Mouse (Mus musculus): ENCODE data around the gene Klhdc4.

Klhdc4 gene

GRCm38 (mm10) chr8:121829048-121829776 is at the start of gene Klhdc4:
Gene Klhdc4, minus strand, starts transcription at chr8:121829569.
- DNase-seq, result peak; percentile 63 to 69

GRCm38 (mm10) chr8:121877828-121878480 is 48.6 kb upstream of the Klhdc4 start:
- no peak for DNase-seq

GRCm38 (mm10) chr8:121877212-121877611 is 47.8 kb upstream of the Klhdc4 start:
- DNase-seq, result no peak

GRCm38 (mm10) chr8:121875517-121875916 is 46.1 kb upstream of the Klhdc4 start:
- no peak for DNase-seq

- no peak for DNase-seq
Measured at GRCm38 (mm10) chr8:121875045-121875444, 45.7 kb upstream of the Klhdc4 start.

GRCm38 (mm10) chr8:121874031-121874430 is 44.7 kb upstream of the Klhdc4 start:
- DNase-seq, result no peak

- no peak for DNase-seq
Measured at GRCm38 (mm10) chr8:121871833-121872440, 42.6 kb upstream of the Klhdc4 start.

- no peak for DNase-seq
Measured at GRCm38 (mm10) chr8:121870190-121870589, 40.8 kb upstream of the Klhdc4 start.

GRCm38 (mm10) chr8:121868896-121869295 is 39.5 kb upstream of the Klhdc4 start:
- DNase-seq, result no peak

GRCm38 (mm10) chr8:121868196-121868595 is 38.8 kb upstream of the Klhdc4 start:
- no peak for DNase-seq

GRCm38 (mm10) chr8:121865356-121865755 is 36.0 kb upstream of the Klhdc4 start:
- DNase-seq, result no peak

- no peak for DNase-seq
Measured at GRCm38 (mm10) chr8:121861806-121862548, 32.6 kb upstream of the Klhdc4 start.

- no peak for DNase-seq
Measured at GRCm38 (mm10) chr8:121861276-121861675, 31.9 kb upstream of the Klhdc4 start.

- no peak for DNase-seq
Measured at GRCm38 (mm10) chr8:121857747-121858146, 28.4 kb upstream of the Klhdc4 start.

GRCm38 (mm10) chr8:121857331-121857730 is 28.0 kb upstream of the Klhdc4 start:
- no peak for DNase-seq

- no peak for DNase-seq
Measured at GRCm38 (mm10) chr8:121856071-121856746, 26.8 kb upstream of the Klhdc4 start.

GRCm38 (mm10) chr8:121853586-121853985 is 24.2 kb upstream of the Klhdc4 start:
- no peak for DNase-seq

- DNase-seq, result no peak
Measured at GRCm38 (mm10) chr8:121852464-121852863, 23.1 kb upstream of the Klhdc4 start.

- DNase-seq, result no peak
Measured at GRCm38 (mm10) chr8:121851716-121852115, 22.3 kb upstream of the Klhdc4 start.

- peak; percentile 90 for DNase-seq
Measured at GRCm38 (mm10) chr8:121850821-121851470, 21.6 kb upstream of the Klhdc4 start.

- DNase-seq, result no peak
Measured at GRCm38 (mm10) chr8:121850436-121850820, 21.1 kb upstream of the Klhdc4 start.

GRCm38 (mm10) chr8:121850018-121850417 is 20.6 kb upstream of the Klhdc4 start:
- peak; percentile 42 to 45 for DNase-seq
